Mouse (Mus musculus) adrenal gland, postnatal 4 days (tissue): ENCODE data around the gene Grifin. TPM values are rescaled to one million over a fixed set of nuclear protein-coding genes. Genes with fewer than 3 reads are reported as not detected.

Experiments used
- DNase-seq, 2 experiments: peaks; one replicate each; pipeline ENCODE4 v3.0.0; 2021 to 2022; ENCODE audit warnings: low spot score in 2 of 2, mixed read lengths in 2 of 2
- total RNA-seq, 2 experiments: library from RNA; stranded (reverse); gene quantifications; 2 replicates each; pipeline ENCODE4 v1.2.3; 2021

Grifin gene
- total RNA-seq, 2 experiments from 2014 or later: not detected

GRCm38 (mm10) chr5:140589082-140589774, 24.4 kb upstream of the Grifin start:
- DNase-seq: no peak

GRCm38 (mm10) chr5:140583732-140584368, 19.0 kb upstream of the Grifin start:
- DNase-seq: no peak

- DNase-seq: no peak
Observed at GRCm38 (mm10) chr5:140582995-140583731, 18.3 kb upstream of the Grifin start.

GRCm38 (mm10) chr5:140581569-140581968, 16.7 kb upstream of the Grifin start:
- no peak for DNase-seq

GRCm38 (mm10) chr5:140579771-140580170, 14.9 kb upstream of the Grifin start:
- no peak for DNase-seq

GRCm38 (mm10) chr5:140579221-140579620, 14.3 kb upstream of the Grifin start:
- no peak for DNase-seq

- no peak for DNase-seq
Observed at GRCm38 (mm10) chr5:140575381-140575866, 10.6 kb upstream of the Grifin start.

- DNase-seq: no peak
Observed at GRCm38 (mm10) chr5:140572611-140573010, 7.7 kb upstream of the Grifin start.

- DNase-seq: no peak
Observed at GRCm38 (mm10) chr5:140571673-140572072, 6.8 kb upstream of the Grifin start.

- DNase-seq: no peak
Observed at GRCm38 (mm10) chr5:140571201-140571600, 6.3 kb upstream of the Grifin start.

- DNase-seq: no peak
Observed at GRCm38 (mm10) chr5:140570223-140570870, 5.5 kb upstream of the Grifin start.

- DNase-seq: no peak
Observed at GRCm38 (mm10) chr5:140569032-140569595, 4.2 kb upstream of the Grifin start.

- peak in 1 of 2 experiments; percentile 48 for DNase-seq
Observed at GRCm38 (mm10) chr5:140568321-140568970, 3.6 kb upstream of the Grifin start.

- no peak for DNase-seq
Observed at GRCm38 (mm10) chr5:140567751-140568150, 2.9 kb upstream of the Grifin start.

- DNase-seq: no peak
Observed at GRCm38 (mm10) chr5:140567321-140567720, 2.5 kb upstream of the Grifin start.

GRCm38 (mm10) chr5:140566271-140566670, 1.4 kb upstream of the Grifin start:
- no peak for DNase-seq

- peak; percentile 37 to 43 for DNase-seq
Observed at GRCm38 (mm10) chr5:140565856-140566255, 985 bp upstream of the Grifin start.

- no peak for DNase-seq
Observed at GRCm38 (mm10) chr5:140565451-140565850, 580 bp upstream of the Grifin start.

- no peak for DNase-seq
Observed at GRCm38 (mm10) chr5:140562601-140563000, 2.3 kb downstream of the Grifin start.

- no peak for DNase-seq
Observed at GRCm38 (mm10) chr5:140556859-140557258, 8.0 kb downstream of the Grifin start.

- no peak for DNase-seq
Observed at GRCm38 (mm10) chr5:140553719-140554118, 11.2 kb downstream of the Grifin start.
